Mouse (Mus musculus) adrenal gland, postnatal 25 days (tissue): ENCODE data around the gene Txndc9. TPM values are rescaled to one million over a fixed set of nuclear protein-coding genes. Genes with fewer than 3 reads are reported as not detected.

Source experiments
- DNase-seq: peaks from one replicate; pipeline ENCODE4 v3.0.0; 2021; ENCODE audit warnings: mixed read lengths
- total RNA-seq: library from RNA; stranded (reverse); gene quantifications from 2 replicates; pipeline ENCODE4 v1.2.3, GENCODE M21; 2021

Gene Txndc9
- total RNA-seq, 1 experiment from 2014 or later: 86.4 TPM

GRCm38 (mm10) chr1:37976666-37977065 lies 21.0 kb downstream of the Txndc9 start:
- DNase-seq: peak; percentile 74

- no peak for DNase-seq
Measured at GRCm38 (mm10) chr1:37971520-37971919, 26.2 kb downstream of the Txndc9 start.

GRCm38 (mm10) chr1:37968746-37969145 lies 28.9 kb downstream of the Txndc9 start:
- no peak for DNase-seq

- no peak for DNase-seq
Measured at GRCm38 (mm10) chr1:37965571-37965970, 32.1 kb downstream of the Txndc9 start.

GRCm38 (mm10) chr1:37959486-37959885 lies 38.2 kb downstream of the Txndc9 start:
- DNase-seq: peak; percentile 27

GRCm38 (mm10) chr1:37958516-37958915 lies 39.2 kb downstream of the Txndc9 start:
- no peak for DNase-seq

GRCm38 (mm10) chr1:37957659-37958058 lies 40.0 kb downstream of the Txndc9 start, which contains the start of gene Lyg1:
Gene Lyg1 (minus strand): TSS chr1:37957759.
- DNase-seq: no peak

- peak; percentile 26 for DNase-seq
Measured at GRCm38 (mm10) chr1:37956690-37957431, 40.8 kb downstream of the Txndc9 start.

GRCm38 (mm10) chr1:37955251-37955650 lies 42.4 kb downstream of the Txndc9 start:
- DNase-seq: no peak

- DNase-seq: no peak
Measured at GRCm38 (mm10) chr1:37954786-37955185, 42.9 kb downstream of the Txndc9 start.

GRCm38 (mm10) chr1:37948906-37949305 lies 48.8 kb downstream of the Txndc9 start:
- DNase-seq: no peak

Other genes starting within 250 kb of the Txndc9 start
- gene Tsga10, start 131.5 kb downstream of the Txndc9 start, total RNA-seq: 6.0 and 6.6 TPM in 2 replicates
- gene Lipt1, start 126.2 kb downstream of the Txndc9 start, total RNA-seq: 10.3 and 17.2 TPM in 2 replicates
- gene Mitd1, start 107.5 kb downstream of the Txndc9 start, total RNA-seq: 16.1 and 18.3 TPM in 2 replicates
- 181 and 191 TPM in 2 replicates for gene Mrpl30, start 107.4 kb downstream of the Txndc9 start, total RNA-seq
- gene Lyg2, start 81.4 kb downstream of the Txndc9 start, total RNA-seq: not detected in 2 replicates
- gene Lyg1, start 40.1 kb downstream of the Txndc9 start, total RNA-seq: not detected in 2 replicates
- gene Eif5b, start 117 bp upstream of the Txndc9 start, total RNA-seq: 50.8 and 50.9 TPM in 2 replicates
- 29.9 and 30.1 TPM in 2 replicates for gene Rev1, start 131.9 kb upstream of the Txndc9 start, total RNA-seq